Mouse (Mus musculus) bone marrow macrophage, adult 2 months (primary cell): ENCODE data around the gene Rras2. TPM values are rescaled to one million over a fixed set of nuclear protein-coding genes. Genes with fewer than 3 reads are reported as not detected.

Experiments
- H3K27ac ChIP-seq: 2 replicates; pipeline ENCODE4 v1.5.1; 2012; ENCODE audit warnings: low read depth, low read length; ENCODE audit not compliant: insufficient read depth
- H3K4me1 ChIP-seq: 2 replicates; pipeline ENCODE4 v1.6.1; 2012; ENCODE audit warnings: low read length; ENCODE audit not compliant: control insufficient read depth, insufficient read depth
- H3K4me3 ChIP-seq: 2 replicates; pipeline ENCODE4 v1.5.1; 2012; ENCODE audit warnings: mild to moderate bottlenecking, low read length, moderate library complexity; ENCODE audit not compliant: insufficient read depth
- CTCF ChIP-seq: IDR thresholded peaks from 2 replicates; pipeline ENCODE4 v1.5.1; 2012; ENCODE audit warnings: low read depth, mild to moderate bottlenecking, low read length, moderate library complexity
- POLR2A ChIP-seq: IDR thresholded peaks from 2 replicates; pipeline ENCODE4 v1.6.1; 2012; ENCODE audit warnings: mild to moderate bottlenecking, low read depth, low read length, borderline replicate concordance
- polyA plus RNA-seq: library from polyadenylated mRNA; stranded (reverse); fragments of >200 nt; gene quantifications from 2 replicates; pipeline ENCODE4 v1.2.4, GENCODE M21; 2012; ENCODE audit not compliant: missing spikeins, insufficient read depth, insufficient read length

Gene Rras2
- polyA plus RNA-seq, 1 experiment: 0.72 TPM

DNA sequence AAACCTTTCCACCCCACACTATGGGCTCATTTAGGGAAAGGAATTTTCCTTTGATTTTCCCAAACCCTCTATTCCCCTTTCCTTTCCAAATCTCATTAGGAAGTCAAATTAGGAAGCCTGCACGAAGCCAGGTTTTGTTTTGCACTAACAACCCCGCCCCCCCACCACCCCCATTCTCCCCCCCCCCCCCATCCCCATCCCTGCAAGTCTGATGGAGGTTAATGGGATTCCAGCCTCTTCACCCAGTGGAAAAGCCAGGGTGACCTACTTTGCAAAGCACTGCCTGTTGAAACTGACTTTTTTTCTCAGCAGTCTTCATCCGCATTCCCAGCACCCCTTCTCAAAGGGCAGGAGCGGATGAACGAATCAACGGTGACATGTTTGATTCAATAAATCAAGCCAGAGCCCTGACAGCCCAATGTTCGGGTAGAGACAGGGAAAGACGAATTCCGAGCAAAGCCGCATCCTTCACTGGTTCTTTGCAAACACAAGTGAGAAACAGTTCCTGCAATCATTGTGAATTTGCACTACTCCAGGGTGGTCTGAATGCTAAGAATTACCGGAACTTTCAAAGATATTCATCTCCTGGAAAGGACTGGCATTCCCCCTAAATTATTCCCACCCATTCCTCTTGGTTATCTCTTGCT is 97.4 kb downstream of the Rras2 start:
- TF ChIP-seq POLR2A (no peak), CTCF (no peak)
- Histone ChIP-seq H3K4me1 (peaks cover 9% of the 10 kb centered on the region), H3K4me3 (peak overlapping the region; percentile 89), H3K27ac (no peak overlapping the region)

DNA sequence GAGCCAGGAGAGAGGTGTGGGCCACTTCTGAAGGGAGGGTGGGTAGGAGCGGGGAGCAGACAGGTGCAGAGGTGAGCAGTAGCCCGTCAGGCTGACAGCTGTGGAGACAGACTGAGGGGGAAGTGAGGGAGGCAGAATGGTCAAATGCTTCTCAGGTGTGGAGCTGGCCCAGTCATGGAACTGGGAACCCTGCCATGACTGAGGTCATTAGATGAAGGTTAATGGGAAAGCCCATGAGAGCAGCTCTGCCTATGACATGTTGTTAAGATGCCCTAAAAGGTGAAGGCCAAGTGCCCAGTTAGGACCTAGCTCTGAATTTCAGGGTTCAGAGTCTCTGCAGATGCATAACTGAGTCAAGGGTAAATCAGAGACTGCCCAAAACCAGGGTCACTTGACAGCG is 98.7 kb downstream of the Rras2 start:
- no peak overlapping the region for H3K27ac ChIP-seq
- TF ChIP-seq POLR2A: no peak
- no peak for TF ChIP-seq CTCF
- H3K4me3 ChIP-seq: no peak overlapping the region
- peaks cover 9% of the 10 kb centered on the region for H3K4me1 ChIP-seq

DNA sequence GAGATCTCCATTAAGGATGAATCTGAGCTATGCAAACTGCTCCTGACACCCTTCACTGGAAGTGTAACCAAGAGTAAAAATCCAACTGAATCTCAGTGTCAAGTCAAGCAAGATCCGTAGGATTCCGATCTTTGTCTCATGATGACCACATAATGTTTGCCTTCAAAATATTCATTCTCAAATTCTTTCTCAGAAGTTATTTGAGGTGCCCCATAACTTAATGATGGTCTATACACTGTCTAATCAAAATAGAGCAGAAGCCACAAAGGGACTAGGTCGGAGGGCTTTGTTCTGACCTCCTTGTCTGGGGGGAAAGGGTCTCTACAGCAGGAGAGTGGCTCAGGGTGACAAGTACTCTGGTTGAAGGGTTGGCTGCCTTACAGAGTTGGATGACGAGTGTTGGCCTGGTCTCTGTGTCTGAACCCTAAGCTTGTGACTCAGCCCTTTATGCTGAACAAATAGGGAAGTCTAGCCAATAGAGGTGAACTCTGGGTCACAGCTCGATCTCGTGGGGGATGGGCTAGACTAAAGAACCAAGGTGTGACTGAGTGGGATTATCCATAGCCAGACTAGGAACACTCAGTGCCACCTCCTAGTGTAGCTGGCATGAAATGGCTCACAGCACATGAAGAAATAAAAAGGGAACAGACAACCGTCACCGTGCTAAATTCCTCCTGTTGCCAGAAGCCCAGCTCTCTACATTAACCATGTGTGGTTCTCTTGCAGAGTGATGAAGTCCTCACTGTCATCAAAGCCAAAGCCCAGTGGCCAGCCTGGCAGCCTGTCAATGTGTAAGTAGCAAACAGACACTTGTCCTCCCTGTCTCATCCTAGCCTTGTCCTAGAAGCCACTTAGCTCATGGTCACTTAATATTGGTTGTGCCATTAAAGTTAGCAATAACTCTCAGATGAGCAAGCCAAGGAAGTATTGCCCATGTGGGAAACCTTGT is 101.3 kb downstream of the Rras2 start:
- TF ChIP-seq CTCF (no peak), POLR2A (no peak)
- no peak overlapping the region for H3K27ac ChIP-seq
- peaks cover 9% of the 10 kb centered on the region for H3K4me1 ChIP-seq
- H3K4me3 ChIP-seq: no peak overlapping the region

DNA sequence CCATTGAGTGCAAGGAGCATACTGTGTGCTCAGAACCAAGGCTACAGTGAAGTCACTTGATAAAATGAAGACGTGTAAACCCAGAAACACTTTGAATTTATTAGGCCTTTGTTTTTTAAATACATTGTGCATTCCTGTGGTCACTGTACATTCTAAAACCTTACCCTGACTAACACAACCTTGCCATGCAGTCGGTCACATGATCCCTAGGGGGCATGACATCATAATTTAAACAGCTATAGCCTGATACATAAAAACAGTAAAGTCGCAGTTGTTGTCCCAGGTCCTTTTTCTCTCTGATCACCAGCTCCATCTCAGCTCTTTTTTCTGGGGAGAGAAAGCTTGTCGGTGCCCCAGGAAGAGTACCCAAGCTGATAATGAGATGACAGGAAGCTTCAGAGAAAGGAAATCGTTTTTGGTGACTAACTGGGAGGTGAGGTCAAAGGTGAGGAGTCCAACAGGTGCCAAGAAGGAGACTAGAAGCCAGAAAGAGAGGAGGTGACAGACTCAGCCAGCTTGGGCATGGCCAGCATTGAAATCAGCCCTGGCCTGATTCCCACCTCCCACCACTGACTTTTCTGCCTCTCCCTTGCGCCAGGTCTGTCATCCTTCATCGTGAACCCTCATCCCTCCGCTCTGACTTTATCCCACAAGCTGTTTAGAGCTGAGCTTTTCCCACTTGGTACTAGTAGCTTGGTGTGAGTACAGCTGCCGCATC is 105.7 kb downstream of the Rras2 start:
- Histone ChIP-seq H3K27ac (no peak overlapping the region), H3K4me3 (no peak overlapping the region), H3K4me1 (peaks cover 9% of the 10 kb centered on the region)
- TF ChIP-seq CTCF (no peak), POLR2A (no peak)

- Histone ChIP-seq H3K4me1 (no peaks in the 10 kb centered on the region), H3K27ac (no peak overlapping the region), H3K4me3 (no peak overlapping the region)
- peak; percentile 30; the same call in 1 of the 2 replicates for TF ChIP-seq CTCF
- no peak for TF ChIP-seq POLR2A
Observed at GRCm38 (mm10) chr7:114007565-114007964, 110.0 kb downstream of the Rras2 start.

GRCm38 (mm10) chr7:114006456-114006855 is 111.1 kb downstream of the Rras2 start:
- TF ChIP-seq POLR2A (no peak), CTCF (no peak)
- Histone ChIP-seq H3K27ac (no peak overlapping the region), H3K4me1 (no peaks in the 10 kb centered on the region), H3K4me3 (no peak overlapping the region)

DNA sequence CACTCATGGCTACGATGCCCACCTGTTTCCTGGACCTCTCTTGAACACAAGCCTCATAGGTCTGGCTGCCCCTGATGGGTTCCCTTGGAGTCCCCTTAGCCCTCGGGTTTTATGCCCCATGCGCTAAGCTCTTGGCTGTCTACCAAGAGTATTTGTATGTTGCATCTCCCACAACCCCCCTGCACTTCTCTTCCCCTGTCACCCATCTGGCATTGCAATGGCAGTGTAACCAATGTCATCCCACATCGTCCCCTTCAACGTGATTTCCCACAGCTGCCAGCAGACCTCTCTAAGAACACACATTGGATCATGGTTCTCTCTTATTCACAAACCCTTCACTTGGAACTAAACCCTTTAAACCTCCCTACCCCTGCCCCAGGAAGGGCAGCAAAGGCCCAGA is 112.1 kb downstream of the Rras2 start:
- Histone ChIP-seq H3K27ac (no peak overlapping the region), H3K4me1 (no peaks in the 10 kb centered on the region), H3K4me3 (no peak overlapping the region)
- TF ChIP-seq CTCF: no peak
- no peak for TF ChIP-seq POLR2A

DNA sequence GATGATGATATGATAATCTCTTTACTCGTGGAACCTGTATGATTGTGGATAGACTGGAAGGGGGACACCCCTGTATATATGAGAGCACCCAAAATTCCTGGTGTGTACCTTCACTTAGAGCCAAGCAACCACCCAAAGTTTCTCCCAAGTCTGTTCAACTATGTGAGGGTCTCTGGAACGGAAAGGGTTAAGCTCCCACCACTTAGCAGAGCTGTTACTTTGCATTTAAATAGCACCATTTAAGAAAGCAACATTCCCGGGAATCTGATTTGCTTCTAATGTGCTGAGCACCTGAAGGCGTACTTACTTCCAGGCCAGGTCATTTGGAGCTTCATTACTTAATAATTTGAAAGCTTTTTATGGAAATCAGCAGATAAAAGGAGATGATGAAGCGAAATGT is 113.4 kb downstream of the Rras2 start:
- no peaks in the 10 kb centered on the region for H3K4me1 ChIP-seq
- TF ChIP-seq POLR2A (no peak), CTCF (no peak)
- H3K4me3 ChIP-seq: no peak overlapping the region
- H3K27ac ChIP-seq: no peak overlapping the region

- TF ChIP-seq POLR2A (no peak), CTCF (no peak)
- Histone ChIP-seq H3K4me3 (no peak overlapping the region), H3K27ac (no peak overlapping the region), H3K4me1 (no peaks in the 10 kb centered on the region)
Observed at GRCm38 (mm10) chr7:113997675-113998354, 119.8 kb downstream of the Rras2 start.

Other genes with a start within 250 kb of the Rras2 start
- 82.0 and 91.4 TPM in 2 replicates for gene Copb1, start 136.9 kb upstream of the Rras2 start, polyA plus RNA-seq
- 158 and 164 TPM in 2 replicates for gene Psma1, start 158.3 kb upstream of the Rras2 start, polyA plus RNA-seq